Mouse (Mus musculus): ENCODE data around the gene Speer4f2.

DNA sequence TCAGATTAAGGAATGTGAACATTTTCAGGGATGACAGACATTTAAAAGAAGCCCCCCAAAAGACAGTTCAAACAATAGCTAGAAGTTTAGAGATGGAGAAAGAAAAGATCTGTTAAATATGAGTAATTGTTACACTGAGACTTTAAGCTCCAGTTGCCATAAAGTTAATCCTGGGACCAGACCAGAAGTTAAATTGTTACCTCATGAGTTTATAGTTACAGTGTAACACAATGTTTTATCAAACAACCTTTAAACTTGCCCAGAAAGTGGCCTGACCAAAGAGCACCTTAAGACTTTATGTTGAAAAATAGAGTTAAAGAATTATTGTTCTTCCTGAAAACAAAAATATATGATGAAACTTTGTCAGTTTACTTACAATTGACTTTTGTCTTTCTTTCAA lies 46.9 kb downstream of the Speer4f2 start:
- no peak for TF ChIP-seq CTCF (IDR thresholded peaks at IDR 0.05; ENCODE audit: insufficient read depth, low read depth, low read length)
- TF ChIP-seq POLR2A (IDR thresholded peaks at IDR 0.05; ENCODE audit: insufficient read depth, low read depth, low read length), result no peak
